Mouse (Mus musculus): ENCODE results near the gene Clns1a.

- TF ChIP-seq CTCF (IDR thresholded peaks at IDR 0.05; ENCODE audit: low read depth, low read length), result no peak
- no peak for TF ChIP-seq POLR2A (IDR thresholded peaks at IDR 0.05; ENCODE audit: extremely low read depth, insufficient read depth, low read length)
Observed at GRCm38 (mm10) chr7:97747176-97747707, 50.8 kb downstream of the Clns1a start.

All from liver, adult 2 months (tissue).